Mouse (Mus musculus) midbrain, embryonic 12.5 days (tissue): Measurements from ENCODE around the gene Ebf1. TPM values are rescaled to one million over a fixed set of nuclear protein-coding genes. Genes with fewer than 3 reads are reported as not detected.

Experiments used
- ATAC-seq: fragments of 200-750 bp; cut with Nextera tagmentation; 2 replicates; pipeline ENCODE4 v1.8.0; 2017; ENCODE audit warnings: low read depth, moderate TSS enrichment, moderate library complexity; ENCODE audit not compliant: low FRiP score
- H3K27ac ChIP-seq: fragments of 300-500 bp; sonication (generic); replicated peaks from 2 replicates; pipeline ENCODE4 v1.5.1; 2016; ENCODE audit warnings: mild to moderate bottlenecking
- H3K27me3 ChIP-seq: fragments of 300-500 bp; sonication (generic); 2 replicates; pipeline ENCODE4 v1.6.1; 2016; ENCODE audit warnings: mild to moderate bottlenecking
- H3K36me3 ChIP-seq: fragments of 300-500 bp; sonication (generic); 2 replicates; pipeline ENCODE4 v1.6.1; 2016
- H3K4me1 ChIP-seq: fragments of 300-500 bp; sonication (generic); 2 replicates; pipeline ENCODE4 v1.6.1; 2016
- H3K4me2 ChIP-seq: fragments of 300-500 bp; sonication (generic); replicated peaks from 2 replicates; pipeline ENCODE4 v1.6.1; 2016; ENCODE audit warnings: mild to moderate bottlenecking, moderate library complexity
- H3K4me3 ChIP-seq: fragments of 300-500 bp; sonication (generic); 2 replicates; pipeline ENCODE4 v1.5.1; 2016; ENCODE audit warnings: mild to moderate bottlenecking
- H3K9ac ChIP-seq: fragments of 300-500 bp; sonication (generic); replicated peaks from 2 replicates; pipeline ENCODE4 v1.6.1; 2016; ENCODE audit warnings: mild to moderate bottlenecking, moderate library complexity
- H3K9me3 ChIP-seq: fragments of 300-500 bp; sonication (generic); 2 replicates; pipeline ENCODE4 v1.6.1; 2016; ENCODE audit warnings: mild to moderate bottlenecking
- WGBS: fragments of 180-500 bp; shearing (Covaris S2); methylation state at CpG from one replicate; pipeline ENCODE4 v1.1.7; 2016; 5-methylcytosine and 5-hydroxymethylcytosine counted together
- polyA plus RNA-seq: library from polyadenylated mRNA; unstranded; fragments of >200 nt; fragmentation: Nextera tagmentation; extraction: Ambion mirVana; gene quantifications from 2 replicates; pipeline ENCODE4 v1.2.1, GENCODE M21; 2016

Ebf1 gene
- polyA plus RNA-seq, 1 experiment from 2014 or later = 89.6 TPM

- no peak for ATAC-seq
- Histone ChIP-seq H3K36me3 (no peaks in the 10 kb centered on the region), H3K4me2 (no peak overlapping the region), H3K4me1 (peaks cover 17% of the 10 kb centered on the region), H3K9me3 (no peaks in the 10 kb centered on the region), H3K27ac (no peak overlapping the region), H3K4me3 (no peak overlapping the region), H3K27me3 (no peaks in the 10 kb centered on the region), H3K9ac (no peak overlapping the region)
- 84% methylated on average over 4 of the region's 4 CpGs for WGBS
Measured at GRCm38 (mm10) chr11:44638193-44638754, 21.2 kb downstream of the Ebf1 start.

DNA sequence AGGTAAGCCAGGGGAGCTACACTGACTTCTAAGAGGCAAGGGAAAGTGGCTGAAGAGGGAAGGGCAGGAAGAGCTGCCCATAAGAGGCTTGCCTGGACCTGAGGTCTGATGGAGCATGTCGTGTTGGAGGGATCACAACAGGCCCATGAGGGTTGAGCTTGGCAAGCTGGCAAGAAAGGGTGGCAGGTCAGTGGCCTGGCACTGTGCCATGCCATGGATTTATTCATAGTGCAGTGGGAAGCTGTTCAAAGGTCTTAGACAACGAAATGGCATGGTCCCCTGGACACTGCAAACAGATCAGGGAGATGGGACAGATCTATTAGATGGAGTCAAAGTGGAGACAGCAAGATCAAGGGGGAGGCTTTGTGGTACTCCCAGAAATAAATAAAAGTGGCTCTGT lies 24.4 kb downstream of the Ebf1 start:
- Histone ChIP-seq H3K9ac (no peak overlapping the region), H3K27ac (no peak overlapping the region), H3K27me3 (no peaks in the 10 kb centered on the region), H3K4me1 (peaks cover 7% of the 10 kb centered on the region; the same call in 1 of the 2 replicates), H3K9me3 (no peaks in the 10 kb centered on the region), H3K36me3 (no peaks in the 10 kb centered on the region), H3K4me3 (no peak overlapping the region), H3K4me2 (no peak overlapping the region)
- WGBS = 79% methylated on average over 2 of the region's 2 CpGs
- ATAC-seq = no peak

- peak; percentile 38 for ATAC-seq
- peaks cover 51% of the 10 kb centered on the region for H3K4me1 ChIP-seq
- WGBS = 28% methylated on average over 8 of the region's 8 CpGs
- no peak overlapping the region for H3K4me3 ChIP-seq
- H3K4me2 ChIP-seq = no peak overlapping the region
- no peaks in the 10 kb centered on the region for H3K27me3 ChIP-seq
- no peaks in the 10 kb centered on the region for H3K9me3 ChIP-seq
- H3K36me3 ChIP-seq = no peaks in the 10 kb centered on the region
- H3K27ac ChIP-seq = peak overlapping the region; percentile 60
- H3K9ac ChIP-seq = no peak overlapping the region
Measured at GRCm38 (mm10) chr11:44654340-44655019, 37.4 kb downstream of the Ebf1 start.

GRCm38 (mm10) chr11:44655468-44655867 lies 38.4 kb downstream of the Ebf1 start:
- ATAC-seq = no peak
- H3K36me3 ChIP-seq = no peaks in the 10 kb centered on the region
- H3K4me1 ChIP-seq = peaks cover 45% of the 10 kb centered on the region
- WGBS = 29% methylated on average over 5 of the region's 5 CpGs
- H3K9ac ChIP-seq = no peak overlapping the region
- peak overlapping the region; percentile 60 for H3K27ac ChIP-seq
- H3K9me3 ChIP-seq = no peaks in the 10 kb centered on the region
- H3K27me3 ChIP-seq = no peaks in the 10 kb centered on the region
- H3K4me2 ChIP-seq = no peak overlapping the region
- H3K4me3 ChIP-seq = no peak overlapping the region

DNA sequence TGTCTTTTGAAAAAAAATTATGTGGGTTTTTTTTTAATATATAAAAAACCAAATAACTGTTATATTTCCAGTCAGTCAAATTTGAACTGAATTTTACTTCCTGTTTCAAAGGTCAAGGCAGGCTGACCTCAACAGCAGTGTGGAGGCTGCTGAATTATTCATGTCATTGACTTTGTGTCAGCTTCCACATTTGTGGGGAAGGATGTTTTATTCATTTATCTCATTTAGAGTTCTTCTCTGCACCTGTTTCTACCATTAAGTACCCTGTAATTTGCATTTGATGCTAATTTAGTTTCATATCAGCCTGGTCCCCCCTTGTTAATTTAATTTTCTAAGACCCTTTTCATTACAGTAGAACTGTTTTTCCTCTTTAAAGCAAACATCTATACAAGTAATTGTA lies 39.8 kb downstream of the Ebf1 start:
- no peaks in the 10 kb centered on the region for H3K36me3 ChIP-seq
- no peak overlapping the region for H3K9ac ChIP-seq
- H3K9me3 ChIP-seq = no peaks in the 10 kb centered on the region
- H3K4me2 ChIP-seq = no peak overlapping the region
- H3K27ac ChIP-seq = no peak overlapping the region
- H3K4me1 ChIP-seq = peaks cover 44% of the 10 kb centered on the region
- no peaks in the 10 kb centered on the region for H3K27me3 ChIP-seq
- no peak overlapping the region for H3K4me3 ChIP-seq
- no peak for ATAC-seq

- Histone ChIP-seq H3K4me1 (peaks cover 46% of the 10 kb centered on the region), H3K9ac (no peak overlapping the region; the same call in 1 of the 2 replicates), H3K4me2 (no peak overlapping the region), H3K4me3 (no peak overlapping the region), H3K27me3 (no peaks in the 10 kb centered on the region), H3K27ac (peak overlapping the region; percentile 79), H3K9me3 (no peaks in the 10 kb centered on the region), H3K36me3 (no peaks in the 10 kb centered on the region)
- 25% methylated on average over 6 of the region's 6 CpGs for WGBS
- ATAC-seq = no peak
Measured at GRCm38 (mm10) chr11:44657833-44658395, 40.8 kb downstream of the Ebf1 start.

DNA sequence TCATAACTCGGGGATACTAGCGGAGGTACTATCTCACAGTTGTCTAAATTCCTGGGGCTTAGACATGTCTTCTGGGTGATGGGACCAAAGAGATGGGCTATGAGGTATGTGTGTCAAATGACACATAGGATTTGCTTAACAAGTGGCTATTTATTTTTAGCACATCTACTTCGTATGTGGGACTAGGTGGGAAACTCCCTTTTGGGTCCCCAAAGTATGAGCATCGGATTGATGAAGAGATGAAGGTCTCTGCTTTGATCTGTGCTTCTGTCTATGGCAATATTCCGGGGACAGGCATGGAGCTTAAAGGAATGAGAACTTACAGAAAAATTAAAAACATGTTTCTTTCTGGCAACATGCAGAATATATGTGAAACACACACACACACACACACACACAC lies 44.8 kb downstream of the Ebf1 start:
- H3K36me3 ChIP-seq = no peaks in the 10 kb centered on the region
- WGBS = 86% methylated on average over 5 of the region's 5 CpGs
- ATAC-seq = no peak
- H3K27me3 ChIP-seq = no peaks in the 10 kb centered on the region
- no peak overlapping the region for H3K4me3 ChIP-seq
- no peaks in the 10 kb centered on the region for H3K9me3 ChIP-seq
- H3K9ac ChIP-seq = no peak overlapping the region
- no peak overlapping the region for H3K27ac ChIP-seq
- H3K4me1 ChIP-seq = peaks cover 56% of the 10 kb centered on the region
- no peak overlapping the region for H3K4me2 ChIP-seq

DNA sequence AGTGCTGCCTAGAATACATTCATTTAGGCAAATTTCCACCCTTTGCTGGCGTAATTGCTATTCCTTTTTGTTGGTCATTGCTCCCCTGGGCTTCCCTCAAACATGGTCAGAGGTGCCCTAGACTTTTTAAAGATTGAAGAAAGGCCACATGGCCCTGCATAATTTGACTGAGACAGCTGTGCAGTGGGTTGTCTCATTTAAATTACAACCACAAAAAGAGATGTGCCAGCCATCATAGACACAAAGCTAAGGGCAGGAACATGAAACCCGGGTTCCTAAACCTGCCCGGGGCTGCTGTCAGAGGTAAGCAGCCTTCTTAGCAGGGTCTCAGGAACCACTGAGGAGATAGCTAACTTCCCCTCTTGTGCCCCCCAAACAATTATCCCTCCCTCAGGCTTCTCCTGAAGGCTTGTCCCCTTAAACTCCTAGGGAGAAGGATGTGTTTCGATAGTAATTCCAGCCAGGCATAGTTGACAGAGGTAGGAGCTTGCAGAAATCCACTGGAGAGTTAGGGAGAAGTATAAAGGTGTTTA lies 46.6 kb downstream of the Ebf1 start:
- Histone ChIP-seq H3K9ac (no peak overlapping the region), H3K4me2 (no peak overlapping the region), H3K36me3 (no peaks in the 10 kb centered on the region), H3K27me3 (no peaks in the 10 kb centered on the region), H3K9me3 (no peaks in the 10 kb centered on the region), H3K4me3 (no peak overlapping the region), H3K4me1 (peaks cover 44% of the 10 kb centered on the region), H3K27ac (peak overlapping the region; percentile 70)
- 20% methylated on average over 4 of the region's 4 CpGs for WGBS
- no peak; the same call in 1 of the 2 replicates for ATAC-seq

DNA sequence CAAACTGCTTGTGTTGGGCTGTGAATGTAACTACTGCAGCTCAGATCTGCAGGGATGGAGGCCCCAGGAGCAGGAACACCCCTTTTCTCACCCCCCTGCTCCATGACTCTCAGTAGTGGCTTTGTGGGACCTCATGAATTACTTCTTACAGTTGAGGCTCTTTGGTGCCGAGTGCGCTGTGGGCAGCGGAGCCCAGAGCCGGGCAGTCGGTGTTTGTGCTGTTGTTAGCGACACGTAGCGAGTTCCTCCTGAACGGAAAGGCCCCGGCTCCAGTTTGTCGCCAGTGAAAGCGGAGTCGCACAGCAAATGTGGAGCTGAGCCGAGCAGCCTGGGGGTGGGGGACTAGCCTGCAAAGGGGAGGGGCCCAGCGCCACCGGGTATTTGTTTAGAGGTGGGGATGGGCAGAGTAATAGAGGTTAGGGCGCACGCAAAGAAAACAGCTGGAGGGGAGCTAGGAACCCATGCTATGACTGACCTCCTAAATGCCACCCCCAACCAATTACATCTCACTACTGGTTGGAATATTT lies 48.1 kb downstream of the Ebf1 start:
- Histone ChIP-seq H3K4me3 (peak overlapping the region; percentile 25), H3K27ac (peak overlapping the region; percentile 65), H3K9ac (peak overlapping the region; percentile 47), H3K36me3 (no peaks in the 10 kb centered on the region), H3K4me2 (peak overlapping the region; percentile 58), H3K27me3 (no peaks in the 10 kb centered on the region), H3K9me3 (no peaks in the 10 kb centered on the region), H3K4me1 (peaks cover 44% of the 10 kb centered on the region)
- WGBS = 2% methylated on average over 18 of the region's 18 CpGs
- peak; percentile 80 for ATAC-seq

DNA sequence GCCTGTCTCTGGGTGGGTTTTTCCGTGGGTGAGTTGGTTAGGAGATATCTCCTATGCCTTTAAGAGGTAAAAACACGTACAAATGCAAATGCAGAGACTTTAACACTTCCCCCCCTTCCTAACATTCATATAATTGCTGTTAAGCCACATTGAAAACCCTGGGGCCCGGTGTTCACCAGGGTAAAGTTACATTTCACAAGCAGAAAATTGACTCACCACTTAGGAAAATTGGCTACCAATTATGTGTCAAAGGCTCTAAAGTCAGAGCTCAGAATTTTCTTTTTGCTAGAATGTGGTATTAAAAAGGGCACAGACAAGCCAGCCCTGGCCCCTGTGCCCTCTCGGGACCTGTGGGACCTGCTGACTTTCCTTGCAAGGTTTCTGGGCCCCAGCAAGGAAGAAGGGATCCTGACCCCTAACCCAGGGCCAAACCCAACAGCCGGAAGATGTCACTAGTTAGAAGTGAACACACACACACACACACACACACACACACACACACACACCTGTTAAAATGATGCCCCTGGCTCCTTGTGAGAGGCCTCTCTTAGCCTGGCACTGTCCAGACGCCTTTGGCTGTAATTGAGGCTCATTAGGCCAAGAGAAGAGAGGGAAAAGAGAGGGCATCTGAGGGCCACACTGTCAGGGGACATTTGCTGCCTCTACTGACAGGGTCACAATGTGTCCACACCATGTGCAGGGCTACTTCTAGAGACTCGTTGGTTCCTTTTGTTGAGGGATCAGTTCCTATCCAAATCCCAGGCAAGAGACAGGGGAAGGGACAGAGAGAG lies 48.8 kb downstream of the Ebf1 start:
- Histone ChIP-seq H3K27me3 (no peaks in the 10 kb centered on the region), H3K9me3 (no peaks in the 10 kb centered on the region), H3K4me2 (peak overlapping the region; percentile 58), H3K27ac (0 out of 2 replicates have a peak overlapping the region, but pooled peaks have one; percentile 65), H3K4me1 (peaks cover 41% of the 10 kb centered on the region), H3K36me3 (no peaks in the 10 kb centered on the region), H3K9ac (no peak overlapping the region), H3K4me3 (no peak overlapping the region)
- ATAC-seq = no peak
- 41% methylated on average over 7 of the region's 7 CpGs for WGBS

DNA sequence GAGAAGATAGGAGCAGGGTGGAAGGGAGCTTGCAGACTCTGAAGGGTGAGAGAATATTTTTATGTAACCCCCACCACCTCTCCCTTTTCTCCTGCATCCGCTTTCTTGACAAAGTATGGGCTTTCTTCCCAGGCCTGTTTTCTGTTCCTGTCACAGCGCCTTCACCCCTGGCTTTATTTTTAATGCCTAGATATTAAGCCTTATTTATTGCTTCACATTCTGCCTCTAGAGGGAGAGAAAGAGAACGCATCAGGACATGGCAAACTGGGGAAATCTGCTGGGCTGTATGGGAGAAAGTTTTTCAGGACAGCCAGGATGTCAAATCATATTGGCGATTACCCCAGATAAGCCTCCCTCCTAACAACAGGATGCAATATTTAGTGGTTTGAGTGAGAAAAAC lies 49.6 kb downstream of the Ebf1 start:
- ATAC-seq = no peak
- WGBS = 54% methylated on average over 4 of the region's 4 CpGs
- Histone ChIP-seq H3K9ac (no peak overlapping the region), H3K4me2 (no peak overlapping the region), H3K4me1 (peaks cover 38% of the 10 kb centered on the region), H3K9me3 (no peaks in the 10 kb centered on the region), H3K4me3 (no peak overlapping the region), H3K27me3 (no peaks in the 10 kb centered on the region), H3K27ac (no peak overlapping the region), H3K36me3 (no peaks in the 10 kb centered on the region)
